Mouse (Mus musculus) midbrain, embryonic 11.5 days (tissue): ENCODE measurements around the gene Hba-x. TPM values are rescaled to one million over a fixed set of nuclear protein-coding genes. Genes with fewer than 3 reads are reported as not detected.
A peak's percentile ranks its signal among the peaks of the same experiment; 100 is the strongest.

Experiments used
- ATAC-seq: fragments of 200-750 bp; cut with Nextera tagmentation; 2 replicates; pipeline ENCODE4 v1.8.0; 2017; ENCODE audit warnings: moderate TSS enrichment, moderate library complexity; ENCODE audit not compliant: low FRiP score
- DNase-seq: peaks from one replicate; pipeline ENCODE4 v3.0.0; 2015; ENCODE audit warnings: low spot score; ENCODE audit errors: missing footprints
- H3K27ac ChIP-seq: fragments of 300-500 bp; sonication (generic); 2 replicates; pipeline ENCODE4 v1.5.1; 2014; ENCODE audit warnings: low read depth, low read length
- H3K27me3 ChIP-seq: fragments of 300-500 bp; sonication (generic); 2 replicates; pipeline ENCODE4 v1.6.1; 2014; ENCODE audit warnings: mild to moderate bottlenecking, low read length, moderate library complexity, mixed read lengths; ENCODE audit not compliant: control insufficient read depth, insufficient read depth
- H3K36me3 ChIP-seq: fragments of 300-500 bp; sonication (generic); 2 replicates; pipeline ENCODE4 v1.6.1; 2014; ENCODE audit warnings: mild to moderate bottlenecking, low read length, moderate library complexity, mixed read lengths; ENCODE audit not compliant: control insufficient read depth, insufficient read depth
- H3K4me1 ChIP-seq: fragments of 300-500 bp; sonication (generic); 2 replicates; pipeline ENCODE4 v1.6.1; 2014; ENCODE audit warnings: low read length; ENCODE audit not compliant: control insufficient read depth, insufficient read depth
- H3K4me2 ChIP-seq: fragments of 300-500 bp; sonication (generic); 2 replicates; pipeline ENCODE4 v1.6.1; 2014; ENCODE audit warnings: mild to moderate bottlenecking, moderate library complexity
- H3K4me3 ChIP-seq: fragments of 300-500 bp; sonication (generic); 2 replicates; pipeline ENCODE4 v1.5.1; 2014; ENCODE audit warnings: low read depth, low read length
- H3K9ac ChIP-seq: fragments of 300-500 bp; sonication (generic); 2 replicates; pipeline ENCODE4 v1.6.1; 2014; ENCODE audit warnings: low read length
- H3K9me3 ChIP-seq: fragments of 300-500 bp; sonication (generic); 2 replicates; pipeline ENCODE4 v1.6.1; 2016; ENCODE audit warnings: low read length; ENCODE audit not compliant: control insufficient read depth
- WGBS: fragments of 180-500 bp; shearing (Covaris S2); extraction: QIAGEN DNeasy Blood & Tissue Kit; methylation state at CpG from one replicate; pipeline ENCODE4 v1.1.7; 2014; 5-methylcytosine and 5-hydroxymethylcytosine counted together
- polyA plus RNA-seq: library from polyadenylated mRNA; unstranded; fragments of >200 nt; fragmentation: Nextera tagmentation; extraction: Ambion mirVana; gene quantifications from 2 replicates; pipeline ENCODE4 v1.2.1, GENCODE M21; 2014

Gene Hba-x
- polyA plus RNA-seq, 1 experiment from 2014 or later = 3,229 TPM

DNA sequence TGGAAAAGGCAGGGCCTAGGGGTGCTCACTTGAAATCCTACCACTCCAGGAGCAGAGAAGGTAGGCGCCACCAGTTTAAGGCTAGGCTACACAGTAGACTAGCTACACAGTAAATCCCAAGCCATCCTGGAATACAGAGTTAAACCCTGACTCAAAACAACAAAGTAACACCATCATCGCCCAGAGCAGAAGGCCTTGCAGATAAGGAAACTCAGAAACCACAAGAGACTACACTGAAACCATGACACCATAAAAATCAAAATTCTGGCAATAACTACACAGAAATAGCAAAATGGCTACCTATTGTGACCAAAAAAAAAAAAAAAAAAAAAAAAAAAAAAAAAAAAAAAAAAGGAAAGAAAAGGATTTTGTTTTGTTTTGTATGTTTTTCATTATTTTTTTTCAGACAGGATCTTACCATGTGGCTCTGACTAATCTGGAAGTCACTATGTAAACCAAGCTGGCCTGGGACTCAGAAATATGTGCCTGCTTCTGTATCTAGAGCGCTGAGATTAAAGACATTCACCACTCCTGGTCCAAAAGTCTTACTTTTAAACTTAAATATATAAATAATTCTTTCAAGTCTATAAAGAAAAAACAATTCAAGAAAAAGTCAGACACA, 11.0 kb upstream of the Hba-x start:
- Histone ChIP-seq H3K4me2 (no peak overlapping the region), H3K27ac (no peak overlapping the region), H3K4me1 (no peaks in the 10 kb centered on the region; the same call in none of the 2 replicates), H3K4me3 (no peak overlapping the region), H3K27me3 (no peaks in the 10 kb centered on the region), H3K36me3 (peaks cover 5% of the 10 kb centered on the region; the same call in 1 of the 2 replicates), H3K9ac (no peak overlapping the region), H3K9me3 (no peaks in the 10 kb centered on the region)
- ATAC-seq (no peak), DNase-seq (peak; percentile 84)
- WGBS = 93% methylated on average over 3 of the region's 3 CpGs

DNA sequence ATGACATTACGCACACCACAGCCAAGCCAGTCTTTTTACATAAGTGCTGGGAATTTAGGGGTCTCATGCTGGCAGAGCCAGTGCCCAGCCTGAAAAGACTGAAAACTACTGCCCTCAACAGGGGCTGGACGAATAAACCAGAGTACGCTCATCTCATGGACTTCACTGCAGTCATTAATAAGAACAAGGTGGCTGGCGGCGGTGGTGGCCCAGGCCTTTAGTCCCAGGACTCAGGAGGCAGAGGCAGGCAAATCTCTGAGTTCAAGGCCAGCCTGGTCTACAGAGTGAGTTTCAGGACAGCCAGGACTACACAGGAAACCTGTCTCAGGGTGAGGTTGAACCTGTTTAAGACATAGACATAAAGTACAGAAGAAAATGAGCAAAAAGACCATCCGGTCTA, 10.0 kb upstream of the Hba-x start:
- WGBS = 93% methylated on average over 6 of the region's 6 CpGs
- Histone ChIP-seq H3K4me2 (no peak overlapping the region), H3K27ac (no peak overlapping the region), H3K9ac (no peak overlapping the region), H3K4me1 (no peaks in the 10 kb centered on the region; the same call in none of the 2 replicates), H3K27me3 (no peaks in the 10 kb centered on the region), H3K9me3 (no peaks in the 10 kb centered on the region), H3K36me3 (0 out of 2 replicates have a peak, but pooled peaks cover 2% of the 10 kb centered on the region), H3K4me3 (no peak overlapping the region)
- DNase-seq = no peak
- ATAC-seq = no peak

DNA sequence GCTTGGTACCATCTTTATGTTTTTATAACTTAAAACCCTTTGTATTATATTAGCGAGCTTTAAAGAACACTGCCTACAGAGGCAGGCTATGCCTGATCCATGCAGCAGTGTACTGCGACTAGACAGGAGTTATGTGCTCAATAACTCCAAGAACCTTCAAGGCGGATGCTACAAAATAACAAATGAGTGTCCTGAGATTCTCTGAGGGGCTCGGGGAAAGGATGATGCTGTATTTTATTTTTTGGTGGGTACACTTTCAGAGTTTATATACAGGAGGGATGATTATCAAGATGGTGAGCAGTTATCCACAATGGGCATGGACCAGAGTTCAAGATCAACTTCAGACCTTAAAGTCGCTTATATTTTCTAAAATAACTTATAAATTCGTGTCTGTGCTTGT, 9.4 kb upstream of the Hba-x start:
- DNase-seq (peak; percentile 86), ATAC-seq (no peak)
- peak overlapping the region; percentile 96 for H3K27ac ChIP-seq
- no peaks in the 10 kb centered on the region for H3K27me3 ChIP-seq
- H3K4me2 ChIP-seq = peak overlapping the region; percentile 65
- H3K9me3 ChIP-seq = no peaks in the 10 kb centered on the region
- 0 out of 2 replicates have a peak, but pooled peaks cover 2% of the 10 kb centered on the region for H3K36me3 ChIP-seq
- no peaks in the 10 kb centered on the region; the same call in none of the 2 replicates for H3K4me1 ChIP-seq
- peak overlapping the region; percentile 80 for H3K4me3 ChIP-seq
- H3K9ac ChIP-seq = peak overlapping the region; percentile 98
- WGBS = 37% methylated on average over 6 of the region's 6 CpGs

DNA sequence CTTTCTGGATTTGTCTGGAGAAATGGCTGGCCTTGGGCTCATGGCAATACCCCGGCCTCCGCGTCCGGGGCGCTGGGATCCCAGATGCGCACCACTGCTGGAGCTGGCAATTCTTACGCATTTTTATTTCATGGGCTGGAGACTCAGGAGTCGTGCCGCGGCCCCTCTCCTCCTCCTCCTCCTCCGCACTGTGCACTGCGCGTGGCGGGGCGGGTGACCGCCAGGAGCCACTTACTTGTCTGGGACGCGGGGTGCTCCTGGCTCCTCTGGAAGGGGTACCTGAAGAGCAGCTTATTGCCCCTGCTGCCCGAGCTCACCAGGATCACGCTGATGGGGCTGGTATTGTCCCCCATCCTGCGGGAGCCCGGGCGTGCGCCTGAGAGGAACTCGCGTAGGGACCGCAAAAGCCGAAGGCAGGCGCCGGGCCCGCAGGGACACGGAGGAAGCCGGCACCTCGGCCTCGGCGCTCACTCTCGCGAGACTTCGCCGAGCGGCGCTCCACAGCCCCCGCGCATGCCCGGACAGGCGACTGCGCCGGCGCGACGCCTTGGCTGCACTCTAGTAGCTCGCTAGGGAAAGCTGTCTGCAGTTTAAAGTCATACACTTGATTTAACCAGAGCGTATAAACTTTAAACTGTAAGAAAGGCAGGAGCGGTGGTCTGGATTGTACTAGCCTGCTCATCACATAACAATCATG, 8.9 kb upstream of the Hba-x start, which contains the start of gene Nprl3:
Nprl3 (minus strand) TSS at position 520 of the 697 bp plus-strand sequence.
- Histone ChIP-seq H3K9me3 (no peaks in the 10 kb centered on the region), H3K4me2 (peak within 1 kb of the TSS; percentile 65), H3K27ac (peak within 1 kb of the TSS; percentile 96), H3K9ac (peak within 1 kb of the TSS; percentile 98), H3K4me3 (peak within 1 kb of the TSS; percentile 80), H3K27me3 (no peaks in the 10 kb centered on the region), H3K36me3 (0 out of 2 replicates have a peak, but pooled peaks cover 2% of the 10 kb centered on the region), H3K4me1 (no peaks in the 10 kb centered on the region; the same call in none of the 2 replicates)
- ATAC-seq = peak; percentile 99
- peak; percentile 99 for DNase-seq
- WGBS = under 1% methylated on average over 52 of the region's 54 CpGs

DNA sequence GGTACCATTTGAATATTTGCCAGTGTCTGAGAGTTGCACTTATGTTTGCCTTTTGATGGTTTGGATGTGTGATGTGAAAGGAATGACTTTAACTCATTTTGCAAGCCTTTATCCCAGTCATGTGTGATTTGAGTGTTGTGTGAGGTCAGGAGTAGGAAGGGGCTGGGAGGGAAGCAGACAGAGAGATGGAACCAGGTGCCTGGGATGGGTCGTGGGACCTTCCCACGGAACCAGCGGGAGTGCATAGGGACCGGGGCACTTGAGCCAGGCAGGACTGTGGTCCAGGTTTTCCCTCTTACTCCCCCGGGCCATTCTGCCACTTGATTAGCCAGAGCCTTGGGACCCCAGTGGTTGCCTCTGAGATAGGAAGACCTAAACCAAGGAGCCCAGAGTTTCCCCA, 8.2 kb upstream of the Hba-x start:
- Histone ChIP-seq H3K27ac (peak overlapping the region; percentile 96), H3K27me3 (no peaks in the 10 kb centered on the region), H3K4me1 (no peaks in the 10 kb centered on the region; the same call in none of the 2 replicates), H3K9ac (peak overlapping the region; percentile 98), H3K9me3 (no peaks in the 10 kb centered on the region), H3K4me2 (peak overlapping the region; percentile 65), H3K36me3 (no peaks in the 10 kb centered on the region), H3K4me3 (peak overlapping the region; percentile 80)
- WGBS = 22% methylated on average over 5 of the region's 5 CpGs
- DNase-seq (peak; percentile 92), ATAC-seq (peak; percentile 22; the same call in 1 of the 2 replicates)

DNA sequence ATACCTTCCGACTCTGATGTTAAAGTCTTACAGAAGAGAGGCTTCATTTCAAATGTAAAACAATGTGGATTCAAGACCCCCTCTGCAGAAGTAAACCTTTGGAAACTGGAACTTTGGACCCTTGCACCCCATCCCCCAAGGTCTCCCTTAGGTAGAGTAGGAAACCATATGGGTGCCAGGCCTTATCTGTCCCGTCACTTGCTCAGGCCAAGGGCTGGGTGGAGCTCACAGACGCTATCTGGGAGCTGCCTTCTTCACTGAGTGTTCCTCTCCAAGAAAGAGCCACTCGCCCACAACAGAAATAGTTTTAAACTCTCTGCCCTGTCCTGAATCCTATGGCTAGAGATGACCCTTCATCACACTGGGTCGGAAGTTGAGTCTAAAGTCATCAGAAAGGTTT, 7.2 kb upstream of the Hba-x start:
- ATAC-seq (no peak), DNase-seq (no peak)
- WGBS = 85% methylated on average over 5 of the region's 5 CpGs
- H3K9me3 ChIP-seq = no peaks in the 10 kb centered on the region
- no peak overlapping the region for H3K4me2 ChIP-seq
- H3K9ac ChIP-seq = no peak overlapping the region
- no peaks in the 10 kb centered on the region; the same call in none of the 2 replicates for H3K4me1 ChIP-seq
- no peaks in the 10 kb centered on the region for H3K27me3 ChIP-seq
- H3K4me3 ChIP-seq = no peak overlapping the region
- H3K27ac ChIP-seq = no peak overlapping the region
- H3K36me3 ChIP-seq = no peaks in the 10 kb centered on the region

DNA sequence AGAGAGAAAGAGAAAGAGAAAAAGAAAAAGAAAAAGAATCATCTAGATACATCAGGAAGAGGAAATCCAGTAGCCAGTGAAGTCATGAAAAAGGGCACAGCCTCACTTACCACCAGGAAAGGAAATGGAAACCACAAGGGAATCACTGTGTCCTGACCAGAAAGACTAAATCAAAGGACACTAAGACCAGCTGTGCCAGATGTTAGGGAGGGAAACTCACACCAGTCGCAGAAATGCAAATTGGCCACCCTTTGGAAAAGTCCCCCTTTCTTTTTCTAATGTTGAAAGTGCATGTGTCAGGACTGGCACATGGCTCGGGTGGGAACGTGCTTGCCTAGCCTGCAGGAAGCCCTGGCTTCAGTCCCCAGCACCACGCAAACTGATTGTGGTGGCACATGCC, 5.0 kb upstream of the Hba-x start:
- no peaks in the 10 kb centered on the region for H3K36me3 ChIP-seq
- ATAC-seq (no peak), DNase-seq (no peak)
- H3K4me3 ChIP-seq = no peak overlapping the region
- H3K4me1 ChIP-seq = no peaks in the 10 kb centered on the region; the same call in none of the 2 replicates
- no peaks in the 10 kb centered on the region for H3K27me3 ChIP-seq
- WGBS = 46% methylated on average over 4 of the region's 4 CpGs
- H3K9me3 ChIP-seq = no peaks in the 10 kb centered on the region
- H3K27ac ChIP-seq = no peak overlapping the region
- H3K4me2 ChIP-seq = no peak overlapping the region
- no peak overlapping the region for H3K9ac ChIP-seq

DNA sequence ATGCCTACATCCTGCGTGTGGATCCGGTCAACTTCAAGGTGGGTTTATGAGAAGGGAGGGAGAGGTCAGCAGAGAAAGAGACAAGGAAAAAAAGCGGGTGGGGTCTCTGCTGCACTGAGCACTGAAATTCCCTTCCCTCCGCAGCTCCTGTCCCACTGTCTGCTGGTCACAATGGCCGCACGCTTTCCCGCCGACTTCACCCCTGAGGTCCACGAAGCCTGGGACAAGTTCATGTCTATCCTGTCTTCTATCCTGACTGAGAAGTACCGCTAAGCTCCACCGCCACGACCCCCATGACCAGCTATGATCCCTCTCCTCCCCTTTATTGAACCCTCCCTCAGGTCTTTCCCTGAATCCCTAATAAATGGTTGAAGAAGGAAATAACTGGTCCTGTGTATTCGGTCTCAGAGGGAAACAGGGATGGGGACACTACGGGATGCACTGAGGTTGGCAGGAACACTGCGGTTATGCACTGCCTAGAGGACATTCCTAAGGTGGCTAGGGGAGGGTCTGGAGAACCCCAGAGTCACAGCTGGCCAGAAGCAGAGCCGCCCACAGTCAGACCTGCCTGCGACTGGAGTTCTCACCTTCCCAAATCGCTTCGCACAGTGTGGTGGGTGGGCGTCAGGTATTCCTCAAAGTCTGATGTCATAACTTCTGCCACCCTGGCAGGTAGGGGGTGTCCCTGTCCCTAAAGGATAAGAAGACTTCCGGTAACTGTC, 1.7 kb downstream of the Hba-x start:
- no peak overlapping the region for H3K9ac ChIP-seq
- no peak overlapping the region for H3K27ac ChIP-seq
- no peak overlapping the region for H3K4me2 ChIP-seq
- no peaks in the 10 kb centered on the region for H3K9me3 ChIP-seq
- no peaks in the 10 kb centered on the region for H3K4me1 ChIP-seq
- H3K36me3 ChIP-seq = no peaks in the 10 kb centered on the region
- H3K4me3 ChIP-seq = no peak overlapping the region
- DNase-seq (no peak), ATAC-seq (peak; percentile 24; the same call in 1 of the 2 replicates)
- 72% methylated on average over 21 of the region's 21 CpGs for WGBS
- H3K27me3 ChIP-seq = no peaks in the 10 kb centered on the region; the same call in 1 of the 2 replicates
